Mouse (Mus musculus): Measurements from ENCODE around the gene Fjx1.

- TF ChIP-seq CTCF (conservative IDR thresholded peaks at IDR 0.05; ENCODE audit: insufficient read depth, insufficient read length, low read depth, low read length): no peak
- TF ChIP-seq POLR2A (IDR thresholded peaks at IDR 0.05; ENCODE audit: low read depth, low read length): no peak
Measured at GRCm38 (mm10) chr2:102407363-102408184, 44.7 kb downstream of the Fjx1 start, which contains the start of gene Trim44.
